Mouse (Mus musculus) lung, postnatal 36 days (tissue): Measurements from ENCODE around the gene Nkx1-2.

Source experiments
- DNase-seq: peaks from one replicate; pipeline ENCODE4 v3.0.0; 2022; ENCODE audit warnings: mixed read lengths

Gene Nkx1-2

GRCm38 (mm10) chr7:132599071-132599975 is at the start of gene Nkx1-2:
TSS of gene Nkx1-2 (minus strand) at chr7:132599637.
- no peak for DNase-seq

- no peak for DNase-seq
Measured at GRCm38 (mm10) chr7:132646514-132646913, 47.1 kb upstream of the Nkx1-2 start.

GRCm38 (mm10) chr7:132644605-132645279 is 45.3 kb upstream of the Nkx1-2 start:
- DNase-seq: no peak

GRCm38 (mm10) chr7:132641606-132642005 is 42.2 kb upstream of the Nkx1-2 start:
- DNase-seq: no peak

GRCm38 (mm10) chr7:132640946-132641345 is 41.5 kb upstream of the Nkx1-2 start:
- no peak for DNase-seq

GRCm38 (mm10) chr7:132638446-132639087 is 39.1 kb upstream of the Nkx1-2 start:
- peak; percentile 80 for DNase-seq

GRCm38 (mm10) chr7:132637292-132637691 is 37.9 kb upstream of the Nkx1-2 start:
- peak; percentile 79 for DNase-seq

GRCm38 (mm10) chr7:132631313-132631712 is 31.9 kb upstream of the Nkx1-2 start:
- no peak for DNase-seq

GRCm38 (mm10) chr7:132627448-132627847 is 28.0 kb upstream of the Nkx1-2 start:
- no peak for DNase-seq

- DNase-seq: no peak
Measured at GRCm38 (mm10) chr7:132626174-132626573, 26.7 kb upstream of the Nkx1-2 start.

GRCm38 (mm10) chr7:132624161-132624560 is 24.7 kb upstream of the Nkx1-2 start:
- DNase-seq: no peak

- DNase-seq: no peak
Measured at GRCm38 (mm10) chr7:132619975-132620918, 20.8 kb upstream of the Nkx1-2 start.

GRCm38 (mm10) chr7:132619549-132619948 is 20.1 kb upstream of the Nkx1-2 start:
- no peak for DNase-seq

GRCm38 (mm10) chr7:132617021-132617564 is 17.7 kb upstream of the Nkx1-2 start:
- no peak for DNase-seq

GRCm38 (mm10) chr7:132616391-132616790 is 17.0 kb upstream of the Nkx1-2 start:
- DNase-seq: no peak

GRCm38 (mm10) chr7:132615346-132615745 is 15.9 kb upstream of the Nkx1-2 start:
- peak; percentile 31 for DNase-seq

- no peak for DNase-seq
Measured at GRCm38 (mm10) chr7:132611530-132611929, 12.1 kb upstream of the Nkx1-2 start.

GRCm38 (mm10) chr7:132610468-132611318 is 11.3 kb upstream of the Nkx1-2 start, which contains the start of gene Lhpp:
TSS of gene Lhpp (plus strand) at chr7:132610638.
- peak; percentile 87 for DNase-seq

GRCm38 (mm10) chr7:132608316-132609020 is 9.0 kb upstream of the Nkx1-2 start:
- DNase-seq: no peak

GRCm38 (mm10) chr7:132605689-132606088 is 6.3 kb upstream of the Nkx1-2 start:
- DNase-seq: no peak
